Mouse (Mus musculus): ENCODE data around the gene Unc13a. TPM values are rescaled to one million over a fixed set of nuclear protein-coding genes. Genes with fewer than 3 reads are reported as not detected.

The Unc13a gene
- polyA plus RNA-seq, 1 experiment from 2014 or later: 0.68 TPM

DNA sequence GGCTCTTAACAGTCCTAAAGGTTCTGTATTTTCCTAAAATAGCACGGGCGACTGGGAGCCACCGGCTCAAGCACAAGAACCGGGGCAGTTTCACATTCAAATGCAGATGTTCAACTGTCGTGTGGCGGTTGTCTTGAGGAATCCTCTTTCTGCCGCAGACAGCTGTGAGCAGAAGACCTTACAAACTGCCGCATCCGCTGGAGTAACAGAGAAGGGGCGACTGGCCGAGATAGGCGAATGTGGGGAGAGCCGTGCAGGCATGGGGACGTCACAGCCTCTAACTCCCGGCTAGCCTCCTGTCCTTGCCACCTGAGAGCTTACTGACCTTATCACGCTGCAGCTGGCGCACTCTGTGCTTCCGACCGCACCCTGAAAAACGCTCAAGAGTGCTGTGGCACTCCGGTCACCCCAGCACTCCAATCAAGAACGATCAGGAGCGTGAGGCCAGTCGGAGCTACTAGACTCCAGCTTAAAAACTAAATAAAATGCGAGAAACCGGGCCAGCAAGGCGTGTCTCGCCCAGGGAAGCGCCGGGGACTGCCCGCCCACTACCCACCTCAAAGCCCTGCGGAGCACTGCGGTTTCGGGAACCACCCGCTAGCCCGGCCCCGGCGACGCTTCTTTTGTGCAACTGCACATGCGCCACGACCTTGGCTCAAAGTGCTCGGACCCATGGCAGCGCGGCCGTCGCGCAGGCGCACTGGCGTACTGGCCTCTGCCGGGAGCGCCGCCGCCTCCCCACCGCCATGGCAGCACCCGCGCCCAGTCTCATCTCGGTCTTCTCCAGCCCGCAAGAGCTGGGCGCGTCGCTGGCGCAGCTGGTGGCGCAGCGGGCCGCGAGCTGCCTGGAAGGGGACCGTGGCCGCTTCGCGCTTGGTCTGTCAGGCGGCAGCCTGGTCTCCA, 79.8 kb downstream of the Unc13a start, which contains the start of gene Pgls:
Pgls (plus strand) TSS at position 706 of the 903 bp plus-strand sequence.
- peak; percentile 92 for DNase-seq (ENCODE audit: low spot score)

DNA sequence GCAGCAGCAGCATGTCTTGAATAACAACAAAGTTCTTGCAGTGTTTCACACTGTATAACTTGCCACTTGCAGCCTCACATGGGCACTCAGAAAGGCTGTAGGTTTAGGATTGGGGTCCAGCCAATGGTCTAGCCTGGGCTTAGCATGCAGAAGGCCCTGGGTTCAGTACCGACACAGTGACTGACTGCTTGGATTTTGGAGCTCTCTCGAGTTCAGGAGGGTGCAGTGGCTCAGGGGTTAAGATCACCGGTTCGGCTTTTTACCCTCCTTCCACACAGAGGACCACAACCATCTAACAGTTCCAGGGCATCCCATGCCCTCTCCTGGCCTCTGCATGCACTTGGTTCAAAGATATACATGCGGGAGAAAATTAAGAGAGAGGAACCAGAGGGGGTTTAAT, 80.5 kb downstream of the Unc13a start:
- peak; percentile 44 for DNase-seq (ENCODE audit: low spot score)

GRCm38 (mm10) chr8:71588762-71589161, 82.8 kb downstream of the Unc13a start:
- no peak for DNase-seq (ENCODE audit: low spot score)

GRCm38 (mm10) chr8:71586891-71587290, 84.7 kb downstream of the Unc13a start:
- peak; percentile 59 for DNase-seq (ENCODE audit: low spot score)

DNA sequence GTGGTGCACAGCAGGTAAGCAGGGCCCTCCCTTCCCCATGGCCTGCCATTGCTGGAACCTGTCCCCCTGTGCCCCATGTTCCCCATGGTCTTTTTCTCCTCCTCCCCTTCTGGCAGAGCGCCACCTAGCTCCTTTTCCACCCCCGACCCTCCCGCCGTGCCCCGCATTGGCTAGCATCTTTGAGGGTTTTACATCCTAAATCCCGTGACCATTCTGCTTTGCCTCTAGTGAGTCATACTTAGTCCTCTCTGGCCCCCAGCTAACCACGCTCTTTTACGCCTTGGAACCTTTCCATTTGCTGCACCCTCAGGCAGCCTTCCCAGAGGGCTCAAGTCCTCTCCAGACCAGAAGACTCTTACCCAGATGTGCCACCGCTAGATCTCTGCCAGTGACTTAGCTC, 91.4 kb downstream of the Unc13a start:
- DNase-seq (ENCODE audit: low spot score): no peak

GRCm38 (mm10) chr8:71579476-71579875, 92.1 kb downstream of the Unc13a start:
- no peak for DNase-seq (ENCODE audit: low spot score)

DNA sequence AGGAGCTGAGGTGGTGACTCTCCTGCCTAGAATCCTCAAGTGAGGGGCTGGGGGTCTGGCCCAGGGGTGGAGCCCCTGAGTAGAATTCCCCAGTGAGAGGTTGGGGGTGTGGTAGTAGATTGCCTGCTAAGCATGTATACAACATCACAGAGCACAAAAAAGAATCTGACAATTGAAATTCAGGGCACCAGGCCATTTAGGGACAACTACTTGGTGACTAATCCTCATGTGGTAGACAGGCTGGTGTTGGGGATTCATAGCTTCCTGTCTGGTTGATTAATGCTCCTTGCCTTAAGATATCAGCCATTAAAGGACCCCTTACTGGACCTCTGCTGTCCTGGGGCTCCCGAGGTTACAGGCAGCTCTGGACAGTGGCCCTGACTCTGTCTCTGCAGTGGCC, 92.5 kb downstream of the Unc13a start:
- no peak for DNase-seq (ENCODE audit: low spot score)

DNA sequence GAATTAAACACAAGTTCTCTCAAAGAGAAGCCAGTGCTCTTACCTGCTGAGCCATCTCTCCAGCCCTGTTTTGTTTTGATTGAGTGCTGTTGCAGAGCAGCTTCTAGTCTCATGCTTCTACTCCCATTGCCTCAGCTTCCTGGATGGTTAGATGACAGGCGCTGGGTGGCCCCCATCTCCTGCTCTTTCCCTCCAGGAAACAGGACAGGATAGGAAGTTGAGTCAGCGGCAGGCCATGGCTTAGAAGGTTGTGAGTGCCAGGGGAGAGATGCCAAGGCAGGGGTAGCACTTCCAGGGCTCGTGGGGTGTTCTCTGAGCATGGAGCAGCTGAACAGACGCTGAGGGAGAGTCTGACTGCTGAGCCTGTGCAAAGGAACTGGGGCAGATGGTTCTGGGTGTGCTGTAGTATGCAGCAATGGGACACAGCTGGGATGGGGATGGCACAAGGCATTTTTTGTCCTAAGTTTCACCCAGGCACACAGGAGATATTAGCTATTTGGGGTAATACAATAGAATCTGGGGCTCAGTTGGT, 93.6 kb downstream of the Unc13a start:
- no peak for DNase-seq (ENCODE audit: low spot score)

DNA sequence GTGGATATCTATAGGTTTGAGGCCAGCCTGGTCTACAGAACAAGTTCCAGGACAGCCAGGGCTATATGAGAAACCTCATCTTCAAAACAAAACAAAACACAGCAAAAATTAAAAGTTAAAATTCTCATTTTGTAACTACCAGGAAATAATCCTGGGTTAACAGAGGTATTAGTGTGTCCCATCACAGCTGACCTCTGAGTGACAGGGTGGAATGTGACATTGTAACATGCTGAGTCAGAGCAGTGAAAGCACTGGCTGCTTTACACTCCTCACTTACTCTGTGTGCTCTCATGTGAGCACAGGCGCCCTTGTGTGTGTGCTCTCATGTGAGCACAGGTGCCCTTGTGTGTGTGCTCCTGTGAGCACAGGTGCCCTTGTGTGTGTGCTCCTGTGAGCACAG, 96.5 kb downstream of the Unc13a start:
- no peak for DNase-seq (ENCODE audit: low spot score)

DNA sequence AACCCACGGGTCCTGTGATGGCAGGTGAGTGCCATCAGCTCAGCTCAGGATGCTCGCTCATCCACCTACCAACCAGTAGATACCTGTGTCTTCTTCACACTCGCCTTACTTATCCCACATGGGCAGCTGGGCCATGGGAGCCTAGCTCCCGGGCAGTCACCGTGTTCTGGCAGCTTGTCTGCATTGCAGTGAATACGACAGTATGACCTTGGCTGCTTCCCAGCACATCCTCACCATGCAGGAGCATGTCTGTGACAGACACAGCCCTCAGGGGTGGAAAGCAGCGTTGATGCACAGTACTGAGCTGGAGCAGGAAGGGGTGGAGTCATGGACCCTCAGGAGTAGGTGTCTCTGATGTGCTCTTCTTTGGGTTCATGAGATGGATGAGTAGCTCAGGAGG, 97.1 kb downstream of the Unc13a start:
- no peak for DNase-seq (ENCODE audit: low spot score)

Small RNA genes lying within 50 kb of the gene (microRNA-seq; reads per million reads assigned to microRNA genes)
- not detected for gene Mir6769b (ENCODE audit: borderline number of aligned reads)

Other genes starting within 250 kb of the Unc13a start
- gene Abhd8, start 208.1 kb downstream of the Unc13a start, polyA plus RNA-seq (2015; fragmentation: Nextera tagmentation; extraction: Ambion mirVana): 190 and 219 TPM in 2 replicates
- 221 TPM in 2 replicates for gene Mrpl34, start 206.8 kb downstream of the Unc13a start, polyA plus RNA-seq (2015; fragmentation: Nextera tagmentation; extraction: Ambion mirVana)
- 154 and 157 TPM in 2 replicates for gene Dda1, start 202.6 kb downstream of the Unc13a start, polyA plus RNA-seq (2015; fragmentation: Nextera tagmentation; extraction: Ambion mirVana)
- gene Ano8, start 185.8 kb downstream of the Unc13a start, polyA plus RNA-seq (2015; fragmentation: Nextera tagmentation; extraction: Ambion mirVana): 0.68 and 1.4 TPM in 2 replicates
- 17.8 TPM in 2 replicates for gene Gtpbp3, start 183.7 kb downstream of the Unc13a start, polyA plus RNA-seq (2015; fragmentation: Nextera tagmentation; extraction: Ambion mirVana)
- 27.5 and 31.6 TPM in 2 replicates for gene Plvap, start 160.0 kb downstream of the Unc13a start, polyA plus RNA-seq (2015; fragmentation: Nextera tagmentation; extraction: Ambion mirVana)
- 0.08 and 0.15 TPM in 2 replicates for gene Ccdc194, start 146.0 kb downstream of the Unc13a start, polyA plus RNA-seq (2015; fragmentation: Nextera tagmentation; extraction: Ambion mirVana)
- gene Bst2, start 134.3 kb downstream of the Unc13a start, polyA plus RNA-seq (2015; fragmentation: Nextera tagmentation; extraction: Ambion mirVana): 158 TPM in 2 replicates
- 98.3 and 101 TPM in 2 replicates for gene Mvb12a, start 128.8 kb downstream of the Unc13a start, polyA plus RNA-seq (2015; fragmentation: Nextera tagmentation; extraction: Ambion mirVana)
- gene Tmem221, start 112.9 kb downstream of the Unc13a start, polyA plus RNA-seq (2015; fragmentation: Nextera tagmentation; extraction: Ambion mirVana): 13.0 and 13.1 TPM in 2 replicates
- 1.1 and 1.3 TPM in 2 replicates for gene Nxnl1, start 105.2 kb downstream of the Unc13a start, polyA plus RNA-seq (2015; fragmentation: Nextera tagmentation; extraction: Ambion mirVana)
- gene Slc27a1, start 102.9 kb downstream of the Unc13a start, polyA plus RNA-seq (2015; fragmentation: Nextera tagmentation; extraction: Ambion mirVana): 32.4 and 33.8 TPM in 2 replicates
- 340 and 346 TPM in 2 replicates for gene Pgls, start 79.6 kb downstream of the Unc13a start, polyA plus RNA-seq (2015; fragmentation: Nextera tagmentation; extraction: Ambion mirVana)
- 9.4 and 11.2 TPM in 2 replicates for gene Fam129c, start 74.1 kb downstream of the Unc13a start, polyA plus RNA-seq (2015; fragmentation: Nextera tagmentation; extraction: Ambion mirVana)
- gene Colgalt1, start 60.8 kb downstream of the Unc13a start, polyA plus RNA-seq (2015; fragmentation: Nextera tagmentation; extraction: Ambion mirVana): 37.9 and 38.9 TPM in 2 replicates
- gene Jak3, start 4.5 kb upstream of the Unc13a start, polyA plus RNA-seq (2015; fragmentation: Nextera tagmentation; extraction: Ambion mirVana): 17.0 and 20.3 TPM in 2 replicates
- gene Insl3, start 17.5 kb upstream of the Unc13a start, polyA plus RNA-seq (2015; fragmentation: Nextera tagmentation; extraction: Ambion mirVana): 3.7 and 6.7 TPM in 2 replicates
- 2.1 and 2.7 TPM in 2 replicates for gene B3gnt3, start 30.0 kb upstream of the Unc13a start, polyA plus RNA-seq (2015; fragmentation: Nextera tagmentation; extraction: Ambion mirVana)
- gene Fcho1, start 54.0 kb upstream of the Unc13a start, polyA plus RNA-seq (2015; fragmentation: Nextera tagmentation; extraction: Ambion mirVana): 123 and 127 TPM in 2 replicates
- gene Zfp709, start 210.3 kb upstream of the Unc13a start, polyA plus RNA-seq (2015; fragmentation: Nextera tagmentation; extraction: Ambion mirVana): 7.8 and 9.4 TPM in 2 replicates
- gene Zfp882, start 236.9 kb upstream of the Unc13a start, polyA plus RNA-seq (2015; fragmentation: Nextera tagmentation; extraction: Ambion mirVana): 4.9 and 5.1 TPM in 2 replicates
- gene Zfp617, start 236.9 kb upstream of the Unc13a start, polyA plus RNA-seq (2015; fragmentation: Nextera tagmentation; extraction: Ambion mirVana): 13.0 and 17.0 TPM in 2 replicates